Mouse (Mus musculus) brain, embryonic 14.5 days (tissue): ENCODE data around the gene 4931428L18Rik.

Source experiments
- CTCF ChIP-seq: fragments of 200-500 bp; IDR thresholded peaks from 2 replicates; pipeline ENCODE4 v1.5.1; 2012; ENCODE audit warnings: inconsistent platforms, mild to moderate bottlenecking, moderate library complexity, borderline replicate concordance; ENCODE audit not compliant: insufficient read depth, insufficient read length; ENCODE audit errors: extremely low read depth
- POLR2A ChIP-seq: fragments of 200-500 bp; IDR thresholded peaks from 2 replicates; pipeline ENCODE4 v1.6.1; 2012; ENCODE audit warnings: mild to moderate bottlenecking, inconsistent platforms, borderline replicate concordance; ENCODE audit not compliant: poor library complexity, insufficient read depth, insufficient read length, severe bottlenecking; ENCODE audit errors: extremely low read depth

DNA sequence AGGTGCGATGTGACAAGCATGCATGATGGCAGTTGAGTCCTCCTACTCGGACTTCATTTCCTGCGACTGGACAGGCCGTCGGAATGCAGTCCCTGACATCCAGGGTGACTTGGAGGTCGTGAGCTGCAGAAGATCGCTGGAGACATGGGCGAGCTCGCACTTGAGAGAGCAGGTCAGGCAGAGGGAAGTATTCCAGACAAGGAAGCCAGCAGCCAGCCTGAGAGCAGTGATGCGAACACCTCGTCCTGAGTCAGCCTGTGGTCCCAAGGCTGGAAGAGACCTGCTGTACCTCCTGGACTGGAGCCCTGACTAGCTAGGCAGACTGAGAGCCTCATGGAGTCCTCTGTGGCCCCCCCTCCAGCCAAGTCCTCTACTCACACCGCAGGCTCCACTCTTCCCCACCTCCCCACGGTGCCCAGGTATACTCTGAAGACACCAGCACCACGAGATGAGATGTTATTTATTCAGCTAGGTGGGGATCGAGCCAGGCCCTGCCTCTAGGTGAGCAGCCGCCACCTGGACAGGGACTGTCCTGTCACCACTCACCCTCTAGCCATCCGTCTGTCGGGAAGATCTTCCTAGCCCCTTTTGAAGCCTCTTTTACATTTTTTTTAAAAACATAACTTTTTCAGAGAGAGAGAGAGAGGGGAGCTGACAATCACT lies 57.8 kb downstream of the 4931428L18Rik start:
- TF ChIP-seq CTCF (no peak), POLR2A (no peak)
